Mouse (Mus musculus) limb, embryonic 10.5 days (tissue): Measurements from ENCODE around the gene Mageh1. TPM values are rescaled to one million over a fixed set of nuclear protein-coding genes. Genes with fewer than 3 reads are reported as not detected.

Experiments used
- polyA plus RNA-seq: library from polyadenylated mRNA; unstranded; fragments of >200 nt; fragmentation: Nextera tagmentation; extraction: Ambion mirVana; gene quantifications from 2 replicates; pipeline ENCODE4 v1.2.1, GENCODE M21; 2016

Mageh1 gene
- polyA plus RNA-seq, 1 experiment from 2014 or later, result 49.3 TPM

Other genes with a start within 250 kb of the Mageh1 start
- gene Usp51, start 31.1 kb downstream of the Mageh1 start, polyA plus RNA-seq, result 1.7 and 2.0 TPM in 2 replicates
- gene Foxr2, start 81.2 kb upstream of the Mageh1 start, polyA plus RNA-seq, result 0.05 TPM in 1 of 2 replicates, not detected in the other
- gene Rragb, start 102.4 kb upstream of the Mageh1 start, polyA plus RNA-seq, result 5.2 and 5.7 TPM in 2 replicates
- gene Klf8, start 199.9 kb upstream of the Mageh1 start, polyA plus RNA-seq, result 0.59 and 0.90 TPM in 2 replicates